Mouse (Mus musculus) B cell, adult 67 days (primary cell): ENCODE results near the gene Gcnt3. TPM values are rescaled to one million over a fixed set of nuclear protein-coding genes. Genes with fewer than 3 reads are reported as not detected.

Source experiments
- total RNA-seq, 2 experiments: library from RNA; stranded (reverse); gene quantifications; 4 replicates each; pipeline ENCODE4 v1.2.4; 2023

Gene Gcnt3
- not detected for total RNA-seq

GRCm38 (mm10) chr9:70037988-70038387 lies at the start of gene Gcnt3:
Gene Gcnt3, minus strand, starts transcription at chr9:70038088.

GRCm38 (mm10) chr9:70012408-70012901 lies 25.4 kb downstream of the Gcnt3 start, which contains the start of gene Gtf2a2:
Gene Gtf2a2, plus strand, starts transcription at chr9:70012550.

GRCm38 (mm10) chr9:69989303-69990121 lies 48.4 kb downstream of the Gcnt3 start, which contains the start of gene Bnip2:
Gene Bnip2, plus strand, starts transcription at chr9:69989466.

Other genes with a start within 250 kb of the Gcnt3 start
- gene Bnip2, start 48.6 kb downstream of the Gcnt3 start, total RNA-seq, result 10 to 100 TPM; 80.6 to 99.9 TPM
- 100 to 1,000 TPM; 116 to 123 TPM for gene Gtf2a2, start 25.5 kb downstream of the Gcnt3 start, total RNA-seq
- gene Fam81a, start 104.5 kb upstream of the Gcnt3 start, total RNA-seq, result not detected
- 100 to 1,000 TPM; 211 to 224 TPM for gene Myo1e, start 169.3 kb upstream of the Gcnt3 start, total RNA-seq